Mouse (Mus musculus): ENCODE data around the gene Fam166a. TPM values are rescaled to one million over a fixed set of nuclear protein-coding genes. Genes with fewer than 3 reads are reported as not detected.
"Not testable (repeated sequence)": the region's sequence is repeated elsewhere in the genome, so short reads cannot be mapped to it uniquely, and the experiment has no call there.

Fam166a gene
- polyA plus RNA-seq, 1 experiment, result 0.14 TPM

DNA sequence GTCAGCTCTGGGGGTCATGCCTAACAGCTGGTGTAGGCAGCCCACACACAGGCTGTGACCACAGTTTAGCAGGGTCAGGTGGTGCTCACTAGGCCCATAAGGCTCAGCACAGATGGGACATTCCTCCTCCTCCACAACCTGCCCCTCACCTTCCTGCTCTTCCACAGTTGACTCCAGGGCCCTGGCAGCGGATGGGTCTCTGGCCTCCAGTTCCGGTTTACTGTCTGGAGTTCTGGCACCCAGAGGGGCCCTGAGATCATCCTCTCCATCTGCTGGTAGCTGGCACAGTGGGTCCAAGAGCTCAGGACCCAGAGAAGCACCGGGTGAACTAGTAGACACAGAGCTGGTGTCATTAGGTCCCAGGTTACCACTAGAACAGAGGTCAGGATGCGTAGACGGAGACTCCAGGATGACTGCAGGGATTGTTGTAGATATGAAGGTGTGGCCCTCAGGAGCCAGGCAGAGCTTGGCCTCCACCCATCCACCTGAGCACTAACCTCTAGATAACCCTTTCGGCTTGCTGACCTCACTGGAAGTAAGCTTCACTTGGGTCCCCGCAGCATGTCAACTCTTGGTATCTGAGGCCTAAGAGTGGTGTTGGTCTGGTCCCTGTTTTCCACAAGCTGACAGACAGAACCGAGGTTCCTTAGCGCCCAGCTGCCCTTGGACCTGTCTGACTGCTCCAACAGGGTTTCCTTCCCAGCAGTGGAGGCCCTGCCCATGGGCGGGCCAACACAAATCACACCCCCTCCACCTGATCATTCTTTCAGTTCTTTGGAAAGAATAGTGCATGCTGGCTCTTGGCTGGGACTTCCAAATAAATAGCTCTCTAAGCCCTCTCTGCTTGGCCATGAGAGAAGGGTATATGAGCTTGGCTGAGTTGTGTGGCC is 27.9 kb downstream of the Fam166a start, which contains the start of gene AL732309.1:
Gene AL732309.1 (minus strand): TSS at position 681 of the 890 bp plus-strand sequence.
- no peak for TF ChIP-seq POLR2A (IDR thresholded peaks at IDR 0.05; ENCODE audit: borderline replicate concordance, extremely low read depth, insufficient read depth, insufficient read length, poor library complexity, severe bottlenecking)
- no peak for TF ChIP-seq CTCF (IDR thresholded peaks at IDR 0.05; ENCODE audit: borderline replicate concordance, extremely low read depth, insufficient read depth, insufficient read length)
- no peak for DNase-seq (ENCODE audit: low read depth)

GRCm38 (mm10) chr2:25252331-25252730 is 33.8 kb downstream of the Fam166a start:
- TF ChIP-seq CTCF (IDR thresholded peaks at IDR 0.05; ENCODE audit: borderline replicate concordance, extremely low read depth, insufficient read depth, insufficient read length) (peak; percentile 26; the same call in 1 of the 2 replicates), POLR2A (IDR thresholded peaks at IDR 0.05; ENCODE audit: borderline replicate concordance, extremely low read depth, insufficient read depth, insufficient read length, poor library complexity, severe bottlenecking) (no peak)
- DNase-seq (ENCODE audit: low read depth), result no peak

GRCm38 (mm10) chr2:25255284-25255779 is 36.8 kb downstream of the Fam166a start, which contains the start of gene Tmem203:
Tmem203 (plus strand) TSS chr2:25255439.
- DNase-seq (ENCODE audit: low read depth), result peak; percentile 96
- peak; percentile 54; the same call in 1 of the 2 replicates for TF ChIP-seq POLR2A (IDR thresholded peaks at IDR 0.05; ENCODE audit: borderline replicate concordance, extremely low read depth, insufficient read depth, insufficient read length, poor library complexity, severe bottlenecking)
- no peak for TF ChIP-seq CTCF (IDR thresholded peaks at IDR 0.05; ENCODE audit: borderline replicate concordance, extremely low read depth, insufficient read depth, insufficient read length)

GRCm38 (mm10) chr2:25256443-25257109 is 38.0 kb downstream of the Fam166a start:
- DNase-seq (ENCODE audit: low read depth), result not testable (repeated sequence)

GRCm38 (mm10) chr2:25257250-25257649 is 38.7 kb downstream of the Fam166a start:
- not testable (repeated sequence) for DNase-seq (ENCODE audit: low read depth)

- no peak for TF ChIP-seq POLR2A (IDR thresholded peaks at IDR 0.05; ENCODE audit: borderline replicate concordance, extremely low read depth, insufficient read depth, insufficient read length, poor library complexity, severe bottlenecking)
- peak; percentile 39; the same call in 1 of the 2 replicates for TF ChIP-seq CTCF (IDR thresholded peaks at IDR 0.05; ENCODE audit: borderline replicate concordance, extremely low read depth, insufficient read depth, insufficient read length)
- DNase-seq (ENCODE audit: low read depth), result no peak
Measured at GRCm38 (mm10) chr2:25258887-25259286, 40.3 kb downstream of the Fam166a start.

- TF ChIP-seq POLR2A (IDR thresholded peaks at IDR 0.05; ENCODE audit: borderline replicate concordance, extremely low read depth, insufficient read depth, insufficient read length, poor library complexity, severe bottlenecking) (no peak), CTCF (IDR thresholded peaks at IDR 0.05; ENCODE audit: borderline replicate concordance, extremely low read depth, insufficient read depth, insufficient read length) (no peak)
- DNase-seq (ENCODE audit: low read depth), result no peak
Measured at GRCm38 (mm10) chr2:25261870-25262269, 43.3 kb downstream of the Fam166a start.

DNA sequence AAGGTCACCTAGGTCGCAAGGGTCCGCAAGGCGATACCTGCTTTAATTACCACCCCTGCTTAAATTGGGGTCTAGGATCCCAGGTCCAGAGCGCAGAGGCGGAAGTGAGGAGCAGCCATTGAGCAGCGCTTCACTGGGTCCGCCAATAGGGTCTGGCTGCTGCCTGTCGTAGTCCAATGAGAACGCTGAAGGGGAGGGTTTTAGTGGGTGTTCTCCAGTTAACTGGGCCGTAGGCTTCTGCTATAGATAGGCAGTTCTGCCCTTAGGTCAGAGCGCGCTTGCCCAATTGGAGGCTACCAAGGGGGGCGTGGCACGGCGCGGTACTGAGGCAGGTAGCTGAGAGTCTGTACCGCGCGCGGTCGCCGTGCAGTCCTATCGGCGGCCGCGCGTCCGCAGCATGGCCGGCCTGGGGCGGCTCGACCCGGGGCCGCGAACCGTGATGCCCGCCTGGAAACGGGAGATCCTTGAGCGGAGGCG is 43.8 kb downstream of the Fam166a start, which contains the start of gene Tprn:
Gene Tprn (plus strand): TSS at position 328 of the 477 bp plus-strand sequence.
- TF ChIP-seq CTCF (IDR thresholded peaks at IDR 0.05; ENCODE audit: borderline replicate concordance, extremely low read depth, insufficient read depth, insufficient read length), result no peak
- TF ChIP-seq POLR2A (IDR thresholded peaks at IDR 0.05; ENCODE audit: borderline replicate concordance, extremely low read depth, insufficient read depth, insufficient read length, poor library complexity, severe bottlenecking), result peak; percentile 62; the same call in 1 of the 2 replicates

DNA sequence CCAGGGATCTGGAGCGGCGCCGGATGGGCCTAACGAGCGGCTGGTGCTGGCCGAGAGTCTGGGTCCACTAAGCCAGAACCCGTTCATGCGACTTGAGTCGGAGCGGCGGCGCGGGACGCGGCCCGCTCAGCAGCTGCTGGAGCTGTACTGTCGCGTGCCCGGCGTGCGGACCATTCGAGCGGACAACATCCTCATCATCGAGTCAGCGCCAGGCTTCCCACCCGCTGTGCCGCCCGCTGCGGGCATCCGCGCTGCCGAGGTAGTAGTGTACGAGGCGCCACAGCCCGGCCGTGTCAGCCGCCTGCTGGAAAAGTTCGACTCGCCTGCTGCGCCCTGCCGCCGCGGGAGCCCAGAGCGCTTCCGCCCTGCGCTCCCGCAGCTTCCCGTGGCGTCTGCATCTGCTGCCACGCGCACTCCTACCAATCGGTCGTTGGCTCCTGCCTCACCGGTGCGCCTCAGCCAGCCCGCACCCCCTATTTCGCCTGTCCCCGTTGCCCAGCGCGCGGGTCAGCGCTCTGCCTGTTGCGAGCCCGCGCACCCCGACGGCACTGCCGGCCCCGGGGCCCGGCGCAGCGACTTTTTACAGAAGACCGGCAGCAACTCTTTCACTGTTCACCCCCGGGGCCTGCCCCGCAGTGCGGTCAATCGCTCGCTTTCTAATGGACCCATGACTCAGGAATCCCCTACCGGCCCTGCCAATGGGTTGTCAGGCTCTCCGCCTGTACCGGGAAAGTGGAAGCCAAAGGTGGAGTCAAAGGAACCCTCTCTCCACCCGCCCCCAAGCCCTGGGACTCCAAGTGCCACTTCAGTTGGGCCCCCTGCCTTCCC is 44.5 kb downstream of the Fam166a start:
- peak; percentile 58 for DNase-seq (ENCODE audit: low read depth)
- TF ChIP-seq CTCF (IDR thresholded peaks at IDR 0.05; ENCODE audit: borderline replicate concordance, extremely low read depth, insufficient read depth, insufficient read length) (no peak), POLR2A (IDR thresholded peaks at IDR 0.05; ENCODE audit: borderline replicate concordance, extremely low read depth, insufficient read depth, insufficient read length, poor library complexity, severe bottlenecking) (no peak)

More for the DNA sequence above, 43.8 kb downstream of the Fam166a start, which contains the start of gene Tprn:
- DNase-seq (ENCODE audit: low read depth), result peak; percentile 99

DNA sequence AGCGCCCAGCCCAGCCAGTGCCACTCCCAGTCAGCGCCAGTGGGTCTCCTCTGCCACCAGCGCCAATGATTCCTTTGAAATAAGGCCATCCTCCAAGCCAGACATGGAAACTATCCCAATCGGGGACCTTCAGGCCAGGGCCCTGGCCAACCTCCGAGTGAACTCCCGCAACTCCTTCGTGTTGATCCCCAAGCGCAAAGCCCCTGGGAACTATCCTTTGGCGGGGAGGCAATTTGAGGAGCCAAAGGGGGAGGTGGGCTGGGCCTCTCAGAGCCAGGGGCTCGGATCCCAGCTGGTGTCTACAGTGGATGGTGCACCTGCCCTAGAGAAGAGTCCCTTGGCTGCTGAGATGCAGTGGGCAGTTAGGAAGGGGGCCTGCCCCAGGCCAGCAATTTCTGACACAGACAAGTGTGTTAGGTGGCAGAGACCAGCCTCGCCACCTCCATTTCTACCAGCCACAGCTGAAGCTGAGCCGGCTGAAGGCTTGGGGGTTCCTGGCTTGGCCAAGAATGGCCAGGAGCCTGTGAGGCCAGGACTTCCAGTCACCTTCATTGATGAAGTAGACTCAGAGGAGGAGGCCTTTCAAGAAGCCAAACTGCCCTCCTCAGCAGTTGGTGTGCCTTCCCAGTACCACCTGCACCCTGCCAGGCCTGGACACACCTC is 45.2 kb downstream of the Fam166a start:
- TF ChIP-seq POLR2A (IDR thresholded peaks at IDR 0.05; ENCODE audit: borderline replicate concordance, extremely low read depth, insufficient read depth, insufficient read length, poor library complexity, severe bottlenecking) (no peak), CTCF (IDR thresholded peaks at IDR 0.05; ENCODE audit: borderline replicate concordance, extremely low read depth, insufficient read depth, insufficient read length) (no peak)
- no peak for DNase-seq (ENCODE audit: low read depth)

Data from brain, embryonic 14.5 days (tissue).